Mouse (Mus musculus): Measurements from ENCODE around the gene Igsf9. TPM values are rescaled to one million over a fixed set of nuclear protein-coding genes. Genes with fewer than 3 reads are reported as not detected.

Gene Igsf9
- polyA plus RNA-seq, 1 experiment, result 8.6 TPM

DNA sequence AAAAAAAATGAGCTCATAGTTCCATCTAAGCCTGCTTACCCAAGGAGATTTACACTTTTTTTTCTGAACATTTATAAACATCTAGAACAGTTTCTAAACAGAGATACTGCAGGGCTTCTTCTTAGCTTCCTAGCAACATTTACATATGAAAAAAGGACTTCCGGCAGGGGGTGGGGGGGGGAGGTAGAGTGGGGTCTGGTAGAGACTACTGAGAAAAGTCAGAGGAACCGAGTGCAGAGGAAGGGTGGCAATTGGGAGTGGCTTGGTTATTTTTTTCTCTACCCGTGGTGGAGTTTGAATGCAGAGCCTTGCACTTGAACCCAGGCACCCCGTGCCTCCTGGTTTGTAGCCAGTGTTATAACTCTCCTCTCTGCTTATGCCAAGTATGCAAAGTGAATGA, 26.2 kb upstream of the Igsf9 start:
- Histone ChIP-seq H3K36me3 (ENCODE audit: control insufficient read depth, insufficient read depth, low read length) (no peaks in the 10 kb centered on the region), H3K27ac (ENCODE audit: insufficient read depth, low read length) (peak overlapping the region; percentile 30), H3K4me3 (ENCODE audit: extremely low read depth, insufficient read depth, insufficient read length) (no peak overlapping the region), H3K27me3 (ENCODE audit: control insufficient read depth, insufficient read depth, low read length) (no peaks in the 10 kb centered on the region), H3K4me1 (ENCODE audit: control insufficient read depth, insufficient read depth, insufficient read length) (peaks cover 15% of the 10 kb centered on the region)
- peak; percentile 23 to 39 for DNase-seq (ENCODE audit: low read depth in 1 of 2, low spot score in 2 of 2)
- no peak for TF ChIP-seq CTCF (IDR thresholded peaks at IDR 0.05; ENCODE audit: extremely low read depth, insufficient read depth, insufficient read length, insufficient replicate concordance)
- no peak for TF ChIP-seq POLR2A (IDR thresholded peaks at IDR 0.05; ENCODE audit: low read depth, low read length)
- under 1% methylated on average over 4 of the region's 4 CpGs for WGBS

DNA sequence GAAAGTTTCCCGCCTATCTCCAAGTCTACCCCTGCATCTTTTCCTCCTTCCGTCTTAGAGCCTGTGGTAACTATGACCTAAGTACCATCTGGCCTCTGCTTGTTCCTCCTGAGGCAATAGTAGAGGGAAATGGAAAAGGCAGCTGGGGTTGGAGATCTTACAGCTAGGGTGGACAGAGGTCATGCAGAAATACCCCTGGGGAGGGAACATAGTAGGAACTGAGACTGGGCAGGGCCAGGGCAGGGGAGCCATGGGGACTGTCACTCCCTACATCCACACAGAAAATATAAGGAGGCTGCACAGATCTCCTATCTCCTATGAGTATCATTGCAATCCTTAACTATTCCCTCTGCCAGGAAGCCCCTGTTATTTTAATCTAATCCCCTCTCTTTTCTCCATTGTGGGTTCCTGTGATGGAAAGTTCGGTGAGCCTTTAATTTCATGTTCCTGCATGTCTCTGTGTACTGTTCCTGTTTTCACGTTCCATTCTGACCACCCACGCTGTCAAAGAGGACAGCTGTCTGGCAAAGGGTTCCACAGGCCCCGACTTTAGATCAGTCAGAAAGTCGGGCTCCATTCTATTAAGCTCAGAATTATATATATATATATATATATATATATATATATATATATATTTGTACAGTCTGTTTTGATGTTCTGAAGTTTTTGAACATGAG, 25.4 kb upstream of the Igsf9 start:
- TF ChIP-seq CTCF (IDR thresholded peaks at IDR 0.05; ENCODE audit: extremely low read depth, insufficient read depth, insufficient read length, insufficient replicate concordance) (no peak), POLR2A (IDR thresholded peaks at IDR 0.05; ENCODE audit: low read depth, low read length) (no peak)
- DNase-seq (ENCODE audit: low read depth in 1 of 2, low spot score in 2 of 2), result no peak
- Histone ChIP-seq H3K36me3 (ENCODE audit: control insufficient read depth, insufficient read depth, low read length) (no peaks in the 10 kb centered on the region), H3K27me3 (ENCODE audit: control insufficient read depth, insufficient read depth, low read length) (no peaks in the 10 kb centered on the region), H3K27ac (ENCODE audit: insufficient read depth, low read length) (peak overlapping the region; percentile 30; the same call in 1 of the 2 replicates), H3K4me1 (ENCODE audit: control insufficient read depth, insufficient read depth, insufficient read length) (peaks cover 11% of the 10 kb centered on the region), H3K4me3 (ENCODE audit: extremely low read depth, insufficient read depth, insufficient read length) (no peak overlapping the region)
- WGBS, result 38% methylated on average over 7 of the region's 7 CpGs

- H3K36me3 ChIP-seq (ENCODE audit: control insufficient read depth, insufficient read depth, low read length), result no peaks in the 10 kb centered on the region
- no peak for DNase-seq (ENCODE audit: low read depth in 1 of 2, low spot score in 2 of 2)
- no peaks in the 10 kb centered on the region for H3K27me3 ChIP-seq (ENCODE audit: control insufficient read depth, insufficient read depth, low read length)
- no peak overlapping the region for H3K4me3 ChIP-seq (ENCODE audit: extremely low read depth, insufficient read depth, insufficient read length)
- H3K4me1 ChIP-seq (ENCODE audit: control insufficient read depth, insufficient read depth, insufficient read length), result peaks cover 9% of the 10 kb centered on the region
- no peak overlapping the region for H3K27ac ChIP-seq (ENCODE audit: insufficient read depth, low read length)
- WGBS, result 94% methylated on average over 3 of the region's 3 CpGs
- no peak for TF ChIP-seq CTCF (IDR thresholded peaks at IDR 0.05; ENCODE audit: extremely low read depth, insufficient read depth, insufficient read length, insufficient replicate concordance)
- TF ChIP-seq POLR2A (IDR thresholded peaks at IDR 0.05; ENCODE audit: low read depth, low read length), result no peak
Measured at GRCm38 (mm10) chr1:172457196-172457595, 24.4 kb upstream of the Igsf9 start.

GRCm38 (mm10) chr1:172458041-172458440, 23.5 kb upstream of the Igsf9 start:
- WGBS, result 93% methylated on average over 3 of the region's 3 CpGs

DNA sequence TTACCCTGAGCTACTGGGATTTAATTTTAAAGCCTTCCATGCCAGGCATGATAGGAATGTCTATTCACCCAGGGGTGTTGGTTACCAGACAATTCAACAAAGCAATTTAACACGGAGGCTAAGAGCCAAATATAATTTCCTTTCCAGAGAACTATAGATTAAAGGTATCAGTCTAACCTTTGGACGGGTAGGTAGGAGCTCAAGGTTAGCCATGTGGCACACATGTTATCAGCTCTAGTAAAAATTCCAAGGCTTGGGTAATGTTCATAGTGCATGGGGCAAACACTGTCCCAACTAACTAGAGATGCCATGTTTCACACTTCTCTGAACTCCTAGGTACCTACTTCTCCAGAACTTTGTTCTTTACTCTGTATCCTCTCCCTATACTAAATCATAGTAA, 20.0 kb upstream of the Igsf9 start:
- H3K4me3 ChIP-seq (ENCODE audit: extremely low read depth, insufficient read depth, insufficient read length), result no peak overlapping the region
- TF ChIP-seq POLR2A (IDR thresholded peaks at IDR 0.05; ENCODE audit: low read depth, low read length) (no peak), CTCF (IDR thresholded peaks at IDR 0.05; ENCODE audit: extremely low read depth, insufficient read depth, insufficient read length, insufficient replicate concordance) (no peak)
- WGBS, result 90% methylated on average over 2 of the region's 2 CpGs
- peaks cover 3% of the 10 kb centered on the region; the same call in 1 of the 2 replicates for H3K4me1 ChIP-seq (ENCODE audit: control insufficient read depth, insufficient read depth, insufficient read length)
- H3K27me3 ChIP-seq (ENCODE audit: control insufficient read depth, insufficient read depth, low read length), result no peaks in the 10 kb centered on the region
- H3K27ac ChIP-seq (ENCODE audit: insufficient read depth, low read length), result no peak overlapping the region
- DNase-seq (ENCODE audit: low read depth in 1 of 2, low spot score in 2 of 2), result no peak
- H3K36me3 ChIP-seq (ENCODE audit: control insufficient read depth, insufficient read depth, low read length), result no peaks in the 10 kb centered on the region

More at GRCm38 (mm10) chr1:172458041-172458440, 23.5 kb upstream of the Igsf9 start:
- no peaks in the 10 kb centered on the region for H3K36me3 ChIP-seq (ENCODE audit: control insufficient read depth, insufficient read depth, low read length)
- DNase-seq (ENCODE audit: low read depth in 1 of 2, low spot score in 2 of 2), result no peak
- peaks cover 9% of the 10 kb centered on the region for H3K4me1 ChIP-seq (ENCODE audit: control insufficient read depth, insufficient read depth, insufficient read length)
- H3K4me3 ChIP-seq (ENCODE audit: extremely low read depth, insufficient read depth, insufficient read length), result no peak overlapping the region
- TF ChIP-seq CTCF (IDR thresholded peaks at IDR 0.05; ENCODE audit: extremely low read depth, insufficient read depth, insufficient read length, insufficient replicate concordance) (no peak), POLR2A (IDR thresholded peaks at IDR 0.05; ENCODE audit: low read depth, low read length) (no peak)
- H3K27ac ChIP-seq (ENCODE audit: insufficient read depth, low read length), result no peak overlapping the region
- H3K27me3 ChIP-seq (ENCODE audit: control insufficient read depth, insufficient read depth, low read length), result no peaks in the 10 kb centered on the region

GRCm38 (mm10) chr1:172462534-172462933, 19.1 kb upstream of the Igsf9 start:
- Histone ChIP-seq H3K27me3 (ENCODE audit: control insufficient read depth, insufficient read depth, low read length) (no peaks in the 10 kb centered on the region), H3K36me3 (ENCODE audit: control insufficient read depth, insufficient read depth, low read length) (no peaks in the 10 kb centered on the region), H3K4me3 (ENCODE audit: extremely low read depth, insufficient read depth, insufficient read length) (no peak overlapping the region), H3K4me1 (ENCODE audit: control insufficient read depth, insufficient read depth, insufficient read length) (peaks cover 3% of the 10 kb centered on the region; the same call in 1 of the 2 replicates), H3K27ac (ENCODE audit: insufficient read depth, low read length) (no peak overlapping the region)
- 89% methylated on average over 3 of the region's 3 CpGs for WGBS
- DNase-seq (ENCODE audit: low read depth in 1 of 2, low spot score in 2 of 2), result no peak
- no peak for TF ChIP-seq POLR2A (IDR thresholded peaks at IDR 0.05; ENCODE audit: low read depth, low read length)
- TF ChIP-seq CTCF (IDR thresholded peaks at IDR 0.05; ENCODE audit: extremely low read depth, insufficient read depth, insufficient read length, insufficient replicate concordance), result no peak
